Mouse (Mus musculus) layer of hippocampus, postnatal 14 days (tissue): Measurements from ENCODE around the gene Dapp1. TPM values are rescaled to one million over a fixed set of nuclear protein-coding genes. Genes with fewer than 3 reads are reported as not detected.
"Not testable (repeated sequence)": the region's sequence is repeated elsewhere in the genome, so short reads cannot be mapped to it uniquely, and the experiment has no call there.

Source experiments
- DNase-seq, 2 experiments: peaks; one replicate each; pipeline ENCODE4 v3.0.0; 2021 to 2022; ENCODE audit warnings: low spot score in 2 of 2, mixed read lengths in 1 of 2
- total RNA-seq, 2 experiments: library from RNA; stranded (reverse); gene quantifications; 2 replicates each; pipeline ENCODE4 v1.2.3; 2021

Gene Dapp1
- total RNA-seq, 2 experiments from 2014 or later = 3.6 to 5.3 TPM

GRCm38 (mm10) chr3:137957864-137958263 is 23.5 kb downstream of the Dapp1 start:
- no peak for DNase-seq

- no peak for DNase-seq
Observed at GRCm38 (mm10) chr3:137955560-137956081, 25.7 kb downstream of the Dapp1 start.

- no peak for DNase-seq
Observed at GRCm38 (mm10) chr3:137954256-137954916, 27.0 kb downstream of the Dapp1 start.

- DNase-seq = peak; percentile 49 to 70
Observed at GRCm38 (mm10) chr3:137952914-137953880, 28.1 kb downstream of the Dapp1 start.

GRCm38 (mm10) chr3:137952225-137952913 is 29.0 kb downstream of the Dapp1 start:
- no peak for DNase-seq

GRCm38 (mm10) chr3:137951819-137952218 is 29.5 kb downstream of the Dapp1 start:
- no peak for DNase-seq

GRCm38 (mm10) chr3:137951302-137951701 is 30.0 kb downstream of the Dapp1 start:
- DNase-seq = not testable (repeated sequence)

GRCm38 (mm10) chr3:137950191-137950885 is 31.0 kb downstream of the Dapp1 start:
- no peak for DNase-seq

GRCm38 (mm10) chr3:137947525-137947924 is 33.8 kb downstream of the Dapp1 start:
- no peak for DNase-seq

GRCm38 (mm10) chr3:137946827-137947226 is 34.5 kb downstream of the Dapp1 start:
- no peak for DNase-seq

GRCm38 (mm10) chr3:137943737-137944154 is 37.6 kb downstream of the Dapp1 start:
- no peak for DNase-seq

- no peak for DNase-seq
Observed at GRCm38 (mm10) chr3:137942098-137942622, 39.2 kb downstream of the Dapp1 start.

- DNase-seq = no peak
Observed at GRCm38 (mm10) chr3:137941555-137941954, 39.8 kb downstream of the Dapp1 start.

GRCm38 (mm10) chr3:137940757-137941156 is 40.6 kb downstream of the Dapp1 start:
- no peak for DNase-seq

GRCm38 (mm10) chr3:137938608-137939007 is 42.7 kb downstream of the Dapp1 start:
- peak; percentile 26 to 48 for DNase-seq

- no peak for DNase-seq
Observed at GRCm38 (mm10) chr3:137936541-137936940, 44.8 kb downstream of the Dapp1 start.

GRCm38 (mm10) chr3:137935570-137936525 is 45.5 kb downstream of the Dapp1 start:
- no peak for DNase-seq

- DNase-seq = no peak
Observed at GRCm38 (mm10) chr3:137933986-137934385, 47.4 kb downstream of the Dapp1 start.

- no peak for DNase-seq
Observed at GRCm38 (mm10) chr3:137932748-137933147, 48.6 kb downstream of the Dapp1 start.
